Mouse (Mus musculus) megakaryocyte-erythroid progenitor cell, adult 5-6 weeks (primary cell): ENCODE measurements at regions not wholly inside any gene's neighbourhood (a gene's known extent, or its start where the extent isn't known, plus 50 kb on each side); places are given as distances from the start of the nearest gene placed in this dataset.

Experiments used
- ATAC-seq: replicated peaks from 2 replicates; pipeline ENCODE4 v1.8.0; 2016; ENCODE audit warnings: mild to moderate bottlenecking, inconsistent platforms; ENCODE audit not compliant: severe bottlenecking, poor library complexity, low FRiP score, low TSS enrichment

DNA sequence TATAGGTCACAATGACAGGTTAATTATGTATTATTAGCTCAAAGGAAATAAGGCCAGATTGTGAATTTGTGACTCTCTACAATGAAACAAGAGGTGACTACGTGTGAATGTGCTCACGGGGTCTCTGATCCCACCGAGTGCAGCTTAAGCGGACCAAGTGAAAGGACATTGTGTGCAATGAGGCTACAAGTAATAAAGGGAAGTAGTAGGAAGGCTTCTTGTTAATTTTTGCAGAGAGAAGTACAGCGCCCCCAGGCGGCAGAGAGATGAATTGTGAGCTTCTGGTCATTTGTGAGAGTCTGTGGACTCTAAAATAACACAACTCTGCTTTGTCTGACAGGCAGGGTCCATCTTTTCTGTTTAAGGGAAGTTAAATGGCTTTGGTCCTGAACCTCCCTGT is 73.9 kb upstream of the Gls start:
- ATAC-seq = no peak

- no peak for ATAC-seq
Observed at GRCm38 (mm10) chr1:52305679-52306632, 72.9 kb upstream of the Gls start.

GRCm38 (mm10) chr1:52302557-52302956 is 69.5 kb upstream of the Gls start:
- ATAC-seq = peak; percentile 92

GRCm38 (mm10) chr1:52301266-52301665 is 68.2 kb upstream of the Gls start:
- ATAC-seq = peak; percentile 66

GRCm38 (mm10) chr1:52299559-52299958 is 66.5 kb upstream of the Gls start:
- ATAC-seq = no peak

GRCm38 (mm10) chr1:52298336-52298735 is 65.3 kb upstream of the Gls start:
- no peak for ATAC-seq

DNA sequence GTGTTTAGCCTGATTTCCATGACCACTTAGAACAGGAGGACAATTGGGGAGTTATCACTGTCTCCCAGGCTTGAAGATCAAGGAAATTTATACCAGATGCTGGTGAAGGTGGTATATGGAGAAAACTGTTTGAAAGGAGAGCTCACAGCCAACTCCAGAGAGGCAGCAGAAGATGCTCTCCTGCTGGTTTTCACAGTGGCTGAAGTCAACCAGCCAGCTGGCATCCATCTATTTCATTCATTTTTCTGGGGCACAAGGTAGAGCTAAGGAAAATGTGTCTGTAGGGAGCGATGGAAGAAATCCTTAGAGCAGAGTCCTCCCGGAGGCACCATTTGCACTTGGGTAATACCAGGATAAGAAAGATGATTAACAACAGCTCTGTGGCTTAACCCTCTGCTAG is 63.1 kb upstream of the Gls start:
- ATAC-seq = no peak

DNA sequence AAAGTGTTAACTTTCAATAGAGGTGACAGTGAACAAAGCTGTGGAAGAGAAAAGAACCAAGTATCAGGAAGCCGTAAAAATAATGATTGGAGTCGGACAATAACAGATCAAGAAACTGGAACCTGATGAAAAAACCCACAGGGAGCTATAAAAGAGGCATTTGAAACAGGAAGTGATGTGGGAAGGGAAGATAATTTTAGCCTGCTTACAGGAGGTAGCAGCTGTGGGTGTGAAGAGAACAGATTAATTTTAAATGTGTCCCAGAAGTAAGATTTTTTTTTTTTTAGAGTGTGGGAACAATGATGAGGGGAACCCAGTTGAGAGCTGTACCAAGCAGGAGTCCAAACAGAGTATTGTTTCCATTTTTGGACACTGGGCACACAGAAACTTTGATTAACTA is 61.5 kb upstream of the Gls start:
- ATAC-seq = 0 out of 2 replicates have a peak, but pooled peaks have one; percentile 18

GRCm38 (mm10) chr1:52293393-52294099 is 60.5 kb upstream of the Gls start:
- no peak for ATAC-seq
